In the genomic region with DNA sequence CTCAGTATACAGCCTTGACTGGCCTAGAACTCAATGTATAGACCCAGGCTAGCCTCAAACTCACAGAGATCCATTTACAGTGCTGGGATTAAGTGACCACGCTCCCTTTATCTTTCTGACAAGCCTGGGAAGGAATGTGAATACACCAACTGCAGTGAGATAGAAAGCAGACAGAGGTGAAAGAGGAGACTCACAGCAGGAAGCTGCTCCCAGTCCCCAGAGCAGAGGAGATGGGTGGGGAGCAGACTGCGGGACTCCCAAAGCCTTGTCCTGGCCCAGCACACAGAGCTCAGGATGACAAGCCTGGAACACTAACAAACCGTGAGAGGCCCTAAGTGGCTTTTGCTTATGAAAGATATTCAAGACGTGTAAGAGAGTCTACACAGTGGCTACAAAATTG, we compare ENCODE assay signal across 19 mouse cellular contexts. TPM values are rescaled to one million over a fixed set of nuclear protein-coding genes. Genes with fewer than 3 reads are reported as not detected.
DNase-seq lines count a peak whose midpoint lies in the region; ATAC-seq and TF ChIP-seq lines count a peak whose summit lies in the region.
"Had no signal": no experiment of that assay in that cellular context is flagged by ENCODE, and none has a peak within 500 bp of the region (broad histone marks: within the 10 kb centered on the region; RNA-seq: fewer than 3 reads in every experiment).

No protein-coding gene starts in this region.

- H3K36me3 ChIP-seq in heart, embryonic 12.5 days = peaks cover 36% of the 10 kb centered on the region
- H3K36me3 ChIP-seq in liver, embryonic 16.5 days (ENCODE audit: control insufficient read depth, insufficient read depth) = peaks cover 73% of the 10 kb centered on the region
- peaks cover 14% of the 10 kb centered on the region; the same call in 1 of the 2 replicates for H3K36me3 ChIP-seq in liver, embryonic 11.5 days (ENCODE audit: control insufficient read depth, insufficient read depth, low read length)
- H3K36me3 ChIP-seq: G1E had no signal

- no peak overlapping the region for H3K4me2 ChIP-seq in heart, embryonic 12.5 days
- H3K4me2 ChIP-seq in liver, embryonic 16.5 days (ENCODE audit: low read depth, low read length) = no peak overlapping the region
- H3K4me2 ChIP-seq in liver, embryonic 11.5 days = no peak overlapping the region
- H3K4me2 ChIP-seq: embryonic facial prominence, embryonic 13.5 days; forebrain, embryonic 12.5 days; heart, embryonic 13.5 days; hindbrain, embryonic 13.5 days had no signal

- no peak overlapping the region for H3K27ac ChIP-seq in heart, embryonic 12.5 days (ENCODE audit: poor library complexity, severe bottlenecking)
- 0 out of 2 replicates have a peak overlapping the region, but pooled peaks have one; percentile 4 for H3K27ac ChIP-seq in liver, embryonic 16.5 days (ENCODE audit: low read length)
- H3K27ac ChIP-seq in liver, embryonic 11.5 days (ENCODE audit: low read depth, low read length) = no peak overlapping the region
- H3K27ac ChIP-seq in bone marrow macrophage, adult 2 months (ENCODE audit: insufficient read depth, low read depth, low read length) = peak overlapping the region; percentile 59
- H3K27ac ChIP-seq: embryonic facial prominence, embryonic 13.5 days; forebrain, embryonic 12.5 days; heart, embryonic 13.5 days; hindbrain, embryonic 13.5 days had no signal

- DNase-seq in heart, postnatal 36 days = no peak
- DNase-seq in liver, embryonic 11.5 days (ENCODE audit: low spot score) = no peak
- DNase-seq in ovary, adult 18-20 months (ENCODE audit: low spot score) = no peak
- DNase-seq: adrenal gland, postnatal 14 days; cerebellum, adult 18-20 months; cerebellum, adult 9-11 months; cerebellum, postnatal 36 days; gastrocnemius, postnatal 14 days had no signal

- peaks cover 37% of the 10 kb centered on the region for H3K4me1 ChIP-seq in heart, embryonic 12.5 days (replicated peaks)
- H3K4me1 ChIP-seq in liver, embryonic 16.5 days (ENCODE audit: control insufficient read depth, low read depth, low read length) = no peaks in the 10 kb centered on the region; the same call in 1 of the 2 replicates
- 0 out of 2 replicates have a peak, but pooled peaks cover 3% of the 10 kb centered on the region for H3K4me1 ChIP-seq in liver, embryonic 11.5 days (replicated peaks; ENCODE audit: control insufficient read depth, insufficient read depth, low read length)
- peaks cover 21% of the 10 kb centered on the region for H3K4me1 ChIP-seq in bone marrow macrophage, adult 2 months (ENCODE audit: control insufficient read depth, insufficient read depth, low read length)
- H3K4me1 ChIP-seq: embryonic facial prominence, embryonic 13.5 days; forebrain, embryonic 12.5 days; hindbrain, embryonic 13.5 days had no signal

- WGBS in heart, embryonic 12.5 days = 24% methylated on average over 4 of the region's 4 CpGs
- 74% methylated on average over 4 of the region's 4 CpGs for WGBS in liver, embryonic 16.5 days (ENCODE audit: insufficient replicate concordance)
- WGBS in liver, embryonic 11.5 days = 61% methylated on average over 4 of the region's 4 CpGs

- no peaks in the 10 kb centered on the region for H3K9me3 ChIP-seq in heart, embryonic 12.5 days (replicated peaks)
- no peaks in the 10 kb centered on the region for H3K9me3 ChIP-seq in liver, embryonic 16.5 days (replicated peaks; ENCODE audit: control insufficient read depth, low read length)
- H3K9me3 ChIP-seq in liver, embryonic 11.5 days (ENCODE audit: control insufficient read depth, low read length) = no peaks in the 10 kb centered on the region
- H3K9me3 ChIP-seq: embryonic facial prominence, embryonic 13.5 days; forebrain, embryonic 12.5 days; heart, embryonic 13.5 days; hindbrain, embryonic 13.5 days had no signal

- intact Hi-C loops in heart, postnatal 36 days (cut with DNase I) = no loop called here

- TF ChIP-seq CTCF in bone marrow macrophage, adult 2 months (IDR thresholded peaks at IDR 0.05; ENCODE audit: low read depth, low read length) = no peak

- TF ChIP-seq POLR2A in bone marrow macrophage, adult 2 months (IDR thresholded peaks at IDR 0.05; ENCODE audit: borderline replicate concordance, low read depth, low read length) = no peak

- no peaks in the 10 kb centered on the region for H3K27me3 ChIP-seq in heart, embryonic 12.5 days (replicated peaks)
- H3K27me3 ChIP-seq in liver, embryonic 16.5 days (ENCODE audit: control insufficient read depth, insufficient read depth, low read depth, low read length) = no peaks in the 10 kb centered on the region
- no peaks in the 10 kb centered on the region for H3K27me3 ChIP-seq in liver, embryonic 11.5 days (replicated peaks; ENCODE audit: control insufficient read depth, insufficient read depth, low read length)
- H3K27me3 ChIP-seq: embryonic facial prominence, embryonic 13.5 days; forebrain, embryonic 12.5 days; heart, embryonic 13.5 days; hindbrain, embryonic 13.5 days had no signal

- ATAC-seq in heart, embryonic 12.5 days (ENCODE audit: insufficient number of reproducible peaks, low FRiP score) = 0 out of 2 replicates have a peak, but pooled peaks have one; percentile 27
- no peak for ATAC-seq in liver, embryonic 16.5 days (ENCODE audit: low read depth)
- no peak for ATAC-seq in liver, embryonic 11.5 days (replicated peaks; ENCODE audit: low FRiP score)
- ATAC-seq: activated CD4-positive, CD25-positive, alpha-beta regulatory T cell, adult 4 months; forebrain, embryonic 16.5 days had no signal

- H3K9ac ChIP-seq in heart, embryonic 12.5 days = no peak overlapping the region
- H3K9ac ChIP-seq in liver, embryonic 16.5 days (ENCODE audit: low read depth, low read length) = no peak overlapping the region
- H3K9ac ChIP-seq in liver, embryonic 11.5 days (ENCODE audit: low read depth, low read length) = no peak overlapping the region
- H3K9ac ChIP-seq: embryonic facial prominence, embryonic 13.5 days; forebrain, embryonic 12.5 days; heart, embryonic 13.5 days; hindbrain, embryonic 13.5 days had no signal

- H3K4me3 ChIP-seq in heart, embryonic 12.5 days = no peak overlapping the region
- no peak overlapping the region for H3K4me3 ChIP-seq in liver, embryonic 16.5 days (ENCODE audit: low read depth, low read length)
- no peak overlapping the region for H3K4me3 ChIP-seq in liver, embryonic 11.5 days (ENCODE audit: low read depth, low read length)
- H3K4me3 ChIP-seq in bone marrow macrophage, adult 2 months (ENCODE audit: insufficient read depth, low read length) = no peak overlapping the region
- H3K4me3 ChIP-seq: embryonic facial prominence, embryonic 13.5 days; forebrain, embryonic 12.5 days; heart, embryonic 13.5 days; hindbrain, embryonic 13.5 days had no signal

RNA-seq across cellular contexts. Expression of a gene that starts 53.1 kb away (rescaled TPM):
- polyA plus RNA-seq in heart, embryonic 12.5 days (2016; fragmentation: Nextera tagmentation; extraction: Ambion mirVana) = 7.8 and 7.9 TPM in 2 replicates
- total RNA-seq in heart, postnatal 36 days (2021) = 10 to 100 TPM; 11.2 to 11.8 TPM
- 8.0 and 8.3 TPM in 2 replicates for polyA plus RNA-seq in liver, embryonic 16.5 days (2015; fragmentation: Nextera tagmentation; extraction: Ambion mirVana)
- polyA plus RNA-seq in liver, embryonic 11.5 days (2014; fragmentation: Nextera tagmentation; extraction: Ambion mirVana) = 13.2 and 14.2 TPM in 2 replicates
- 49.1 and 55.0 TPM in 2 replicates for polyA plus RNA-seq in bone marrow macrophage, adult 2 months (2012; ENCODE audit: insufficient read depth, insufficient read length, missing spikeins)

RNA-seq across cellular contexts. Expression of a gene that starts 54.6 kb away (rescaled TPM):
- polyA plus RNA-seq in heart, embryonic 12.5 days (2016; fragmentation: Nextera tagmentation; extraction: Ambion mirVana) = 7.9 and 8.0 TPM in 2 replicates
- total RNA-seq in heart, postnatal 36 days (2021) = 10 to 100 TPM; 14.4 to 17.7 TPM
- 0.89 and 0.90 TPM in 2 replicates for polyA plus RNA-seq in liver, embryonic 16.5 days (2015; fragmentation: Nextera tagmentation; extraction: Ambion mirVana)
- polyA plus RNA-seq in liver, embryonic 11.5 days (2014; fragmentation: Nextera tagmentation; extraction: Ambion mirVana) = 3.2 and 3.6 TPM in 2 replicates
- not detected in 2 replicates for polyA plus RNA-seq in bone marrow macrophage, adult 2 months (2012; ENCODE audit: insufficient read depth, insufficient read length, missing spikeins)
- total RNA-seq: G1E; hematopoietic stem cell, adult 5-6 weeks had no signal
- polyA plus RNA-seq: activated CD4-positive, CD25-positive, alpha-beta regulatory T cell, adult 4 months; G1E had no signal

Comparison
In these comparisons a context has a peak if more than half of its experiments do, and no peak if none do; other contexts are left out.
1. H3K27ac ChIP-seq: peak in liver, embryonic 16.5 days (single experiment) and bone marrow macrophage, adult 2 months (single experiment); none in heart, embryonic 12.5 days (single experiment) and liver, embryonic 11.5 days (single experiment).